Mouse (Mus musculus) hindbrain, postnatal 0 days (tissue): ENCODE results near the gene Ppp1r9b. TPM values are rescaled to one million over a fixed set of nuclear protein-coding genes. Genes with fewer than 3 reads are reported as not detected.
"Not testable (repeated sequence)": the region's sequence is repeated elsewhere in the genome, so short reads cannot be mapped to it uniquely, and the experiment has no call there.

ENCODE experiments used
- ATAC-seq: fragments of 200-750 bp; cut with Nextera tagmentation; 2 replicates; pipeline ENCODE4 v1.8.0; 2017; ENCODE audit warnings: mild to moderate bottlenecking, moderate TSS enrichment, moderate library complexity
- DNase-seq: peaks from one replicate; pipeline ENCODE4 v3.0.0-alpha.2; 2015; ENCODE audit warnings: low spot score
- H3K27ac ChIP-seq: fragments of 300-500 bp; sonication (generic); 2 replicates; pipeline ENCODE4 v1.5.1; 2014; ENCODE audit warnings: mild to moderate bottlenecking
- H3K27me3 ChIP-seq: fragments of 300-500 bp; sonication (generic); 2 replicates; pipeline ENCODE4 v1.6.1; 2014; ENCODE audit warnings: low read length, mixed read lengths; ENCODE audit not compliant: insufficient read depth
- H3K36me3 ChIP-seq: fragments of 300-500 bp; sonication (generic); 2 replicates; pipeline ENCODE4 v1.6.1; 2014; ENCODE audit warnings: low read length, mixed read lengths; ENCODE audit not compliant: insufficient read depth
- H3K4me1 ChIP-seq: fragments of 300-500 bp; sonication (generic); 2 replicates; pipeline ENCODE4 v1.6.1; 2014; ENCODE audit warnings: antibody characterized with exemption, low read length, mixed read lengths; ENCODE audit not compliant: insufficient read depth
- H3K4me2 ChIP-seq: fragments of 300-500 bp; sonication (generic); 2 replicates; pipeline ENCODE4 v1.6.1; 2014; ENCODE audit warnings: low read depth, mild to moderate bottlenecking, low read length, moderate library complexity, mixed read lengths
- H3K4me3 ChIP-seq: fragments of 300-500 bp; sonication (generic); 2 replicates; pipeline ENCODE4 v1.5.1; 2014; ENCODE audit warnings: low read length
- H3K9ac ChIP-seq: fragments of 300-500 bp; sonication (generic); replicated peaks from 2 replicates; pipeline ENCODE4 v1.6.1; 2014; ENCODE audit warnings: mild to moderate bottlenecking, low read length, moderate library complexity, mixed read lengths
- H3K9me3 ChIP-seq: fragments of 300-500 bp; sonication (generic); 2 replicates; pipeline ENCODE4 v1.6.1; 2016; ENCODE audit warnings: low read length, mixed read lengths
- CTCF ChIP-seq: IDR thresholded peaks from 2 replicates; pipeline ENCODE4 v1.5.1; 2016; ENCODE audit warnings: antibody characterized with exemption, control low read depth, low read depth
- WGBS: fragments of 180-500 bp; shearing (Covaris S2); extraction: QIAGEN DNeasy Blood & Tissue Kit; methylation state at CpG from one replicate; pipeline ENCODE4 v1.1.7; 2014; 5-methylcytosine and 5-hydroxymethylcytosine counted together
- polyA plus RNA-seq: library from polyadenylated mRNA; unstranded; fragments of >200 nt; fragmentation: Nextera tagmentation; extraction: Ambion mirVana; gene quantifications from 2 replicates; pipeline ENCODE4 v1.2.1, GENCODE M21; 2015
- total RNA-seq: library from RNA; depleted of rRNA; stranded (reverse); fragments of >200 nt; gene quantifications from 2 replicates; pipeline ENCODE4 v1.2.3, GENCODE M21; 2014

The Ppp1r9b gene
- total and polyA plus RNA-seq, 2 experiments from 2014 or later, result 19.4 to 170 TPM

DNA sequence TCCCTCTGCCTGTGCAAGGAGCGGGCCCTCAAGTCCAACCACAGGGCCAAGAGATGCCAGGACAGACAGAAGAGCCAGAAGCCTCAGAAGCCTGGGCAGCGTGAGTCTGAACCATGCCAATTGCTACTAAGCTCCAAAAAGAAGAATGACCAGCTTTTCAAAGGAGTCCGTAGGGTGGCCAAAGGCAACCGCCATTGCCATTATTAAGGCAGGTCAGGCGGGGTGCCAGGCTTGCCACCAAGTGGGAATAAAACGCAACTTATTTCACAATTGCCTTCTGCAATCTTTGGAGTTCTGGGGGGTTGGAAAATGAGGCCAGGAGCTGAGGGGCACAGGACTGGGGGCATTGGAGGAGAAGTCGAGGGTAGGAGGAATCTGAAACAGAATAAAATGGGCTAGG, 22.6 kb upstream of the Ppp1r9b start:
- Histone ChIP-seq H3K4me3 (no peak overlapping the region), H3K27me3 (no peaks in the 10 kb centered on the region), H3K4me2 (no peak overlapping the region), H3K27ac (0 out of 2 replicates have a peak overlapping the region, but pooled peaks have one; percentile 2), H3K4me1 (no peaks in the 10 kb centered on the region), H3K9me3 (no peaks in the 10 kb centered on the region), H3K36me3 (no peaks in the 10 kb centered on the region), H3K9ac (no peak overlapping the region)
- TF ChIP-seq CTCF, result no peak
- DNase-seq (peak; percentile 43), ATAC-seq (no peak)
- WGBS, result 59% methylated on average over 7 of the region's 7 CpGs

DNA sequence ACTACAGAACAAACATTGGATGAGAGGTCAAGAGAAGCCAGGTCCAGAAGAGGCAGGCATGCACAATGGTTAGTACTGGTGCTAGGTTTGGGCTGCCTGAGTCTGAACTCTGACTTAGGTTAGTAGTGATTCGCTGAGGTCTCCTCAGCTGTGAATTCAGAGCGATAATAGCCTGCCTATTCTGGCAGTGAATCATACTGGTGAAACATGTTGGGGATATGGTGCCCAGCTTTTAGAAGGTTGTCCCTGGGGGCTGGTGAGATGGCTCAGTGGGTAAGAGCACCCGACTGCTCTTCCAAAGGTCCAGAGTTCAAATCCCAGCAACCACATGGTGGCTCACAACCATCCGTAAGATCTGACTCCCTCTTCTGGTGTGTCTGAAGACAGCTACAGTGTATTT, 21.1 kb upstream of the Ppp1r9b start:
- H3K27me3 ChIP-seq, H3K4me3 ChIP-seq, H3K36me3 ChIP-seq, H3K9me3 ChIP-seq, H3K27ac ChIP-seq, H3K4me2 ChIP-seq, DNase-seq, ATAC-seq, H3K4me1 ChIP-seq, H3K9ac ChIP-seq: not testable (repeated sequence)
- 96% methylated on average over 4 of the region's 4 CpGs for WGBS

DNA sequence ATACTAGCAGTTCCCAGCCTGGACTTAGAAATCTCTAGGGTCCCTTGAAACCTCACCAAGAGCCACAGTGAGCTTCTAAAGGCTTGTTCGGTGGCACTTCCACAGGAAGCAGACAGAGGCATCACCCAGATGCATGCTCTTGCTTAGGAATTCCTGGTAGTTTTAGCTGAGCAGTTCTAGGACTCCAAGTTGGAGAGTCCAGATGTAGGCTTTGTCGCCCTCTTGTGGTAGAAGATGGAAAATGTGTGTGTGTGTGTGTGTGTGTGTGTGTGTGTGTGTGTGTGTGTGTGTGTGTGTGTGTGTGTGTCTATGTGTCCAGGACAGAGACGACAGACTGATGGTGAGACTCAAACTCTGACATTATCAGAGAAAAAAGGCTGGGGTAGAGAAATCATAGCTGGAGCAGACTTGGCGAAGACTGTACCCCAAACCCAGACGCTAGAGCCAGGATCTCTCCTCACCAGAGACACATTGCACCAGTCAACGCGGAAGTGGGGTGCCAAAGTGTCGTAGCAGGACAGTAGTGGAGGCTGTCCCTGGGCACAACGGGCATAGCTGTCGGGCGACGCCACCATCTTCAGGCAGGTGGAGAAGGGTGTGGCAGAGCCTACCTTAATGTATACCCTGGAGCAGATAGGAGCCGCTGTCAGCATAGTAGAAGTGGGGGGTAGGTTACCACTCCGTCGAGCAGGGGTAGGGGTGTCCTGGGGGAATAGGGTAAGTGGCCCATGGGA, 20.5 kb upstream of the Ppp1r9b start:
- Histone ChIP-seq H3K27me3 (no peaks in the 10 kb centered on the region), H3K36me3 (no peaks in the 10 kb centered on the region), H3K4me2 (no peak overlapping the region), H3K4me3 (no peak overlapping the region), H3K9me3 (no peaks in the 10 kb centered on the region), H3K9ac (no peak overlapping the region), H3K27ac (no peak overlapping the region), H3K4me1 (no peaks in the 10 kb centered on the region)
- TF ChIP-seq CTCF, result peak; percentile 98
- DNase-seq (peak; percentile 86), ATAC-seq (peak; percentile 68)
- 65% methylated on average over 15 of the region's 15 CpGs for WGBS

DNA sequence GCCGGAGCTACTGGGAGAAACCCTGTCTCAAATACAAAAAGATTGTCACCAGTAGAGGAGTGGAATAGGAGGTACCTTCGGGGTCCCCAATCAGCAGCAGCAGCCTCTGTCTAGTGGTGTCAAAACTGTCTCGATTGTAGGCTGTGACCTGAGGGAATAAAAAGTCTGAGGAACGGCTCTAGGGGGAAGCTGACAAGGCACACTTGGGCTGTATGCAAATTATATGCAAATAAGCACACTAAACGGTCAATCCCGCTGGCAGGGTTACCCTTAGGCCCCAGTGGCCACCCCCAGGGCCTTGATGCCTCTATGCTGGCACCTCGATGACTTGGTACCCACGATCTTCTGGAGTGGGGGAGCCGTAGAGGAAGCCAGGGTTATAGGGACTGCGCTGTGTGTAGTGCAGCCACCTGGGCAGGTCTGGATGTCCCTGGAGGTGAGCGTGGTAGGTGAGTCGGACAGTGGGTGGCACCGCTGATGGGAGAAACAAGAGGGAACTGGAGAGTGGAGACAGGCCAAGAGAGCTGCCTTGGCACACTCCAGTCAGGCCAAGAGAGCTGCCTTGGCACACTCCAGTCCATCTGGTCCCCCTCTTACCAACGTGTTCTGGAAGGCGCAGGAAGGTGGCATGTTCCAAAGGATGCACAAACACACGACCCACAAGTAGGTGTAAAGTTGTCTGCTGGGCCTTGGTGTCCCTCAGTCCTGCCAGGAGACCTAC, 18.8 kb upstream of the Ppp1r9b start:
- H3K9ac ChIP-seq, result no peak overlapping the region
- TF ChIP-seq CTCF, result no peak
- no peaks in the 10 kb centered on the region for H3K36me3 ChIP-seq
- WGBS, result 48% methylated on average over 16 of the region's 16 CpGs
- no peak overlapping the region for H3K4me3 ChIP-seq
- DNase-seq (no peak), ATAC-seq (no peak)
- no peak overlapping the region for H3K4me2 ChIP-seq
- H3K4me1 ChIP-seq, result no peaks in the 10 kb centered on the region
- no peaks in the 10 kb centered on the region for H3K9me3 ChIP-seq
- no peaks in the 10 kb centered on the region for H3K27me3 ChIP-seq
- H3K27ac ChIP-seq, result no peak overlapping the region

DNA sequence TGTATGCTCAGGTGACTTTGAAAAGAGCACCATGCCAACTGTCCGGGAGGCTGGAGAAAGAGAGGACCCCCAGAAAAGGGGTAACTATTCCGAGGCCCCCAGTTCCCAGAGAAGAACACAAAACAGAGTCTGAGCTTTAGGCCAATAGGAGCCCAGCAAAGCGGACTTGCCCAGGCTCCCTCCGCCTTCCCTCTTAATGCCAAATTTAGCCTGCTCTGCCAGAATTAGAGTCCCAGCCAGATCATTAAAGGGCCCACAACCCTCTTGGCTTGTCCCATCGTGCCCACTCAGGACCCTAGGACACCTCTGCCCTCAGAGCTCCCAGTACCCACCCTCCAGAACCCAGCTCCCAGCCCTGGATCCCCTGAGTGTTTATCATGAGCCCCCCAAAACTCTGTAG, 17.9 kb upstream of the Ppp1r9b start:
- Histone ChIP-seq H3K9me3 (no peaks in the 10 kb centered on the region), H3K9ac (no peak overlapping the region), H3K4me2 (no peak overlapping the region), H3K27me3 (no peaks in the 10 kb centered on the region), H3K4me1 (no peaks in the 10 kb centered on the region), H3K4me3 (no peak overlapping the region), H3K27ac (no peak overlapping the region), H3K36me3 (no peaks in the 10 kb centered on the region)
- ATAC-seq (no peak), DNase-seq (no peak)
- 60% methylated on average over 5 of the region's 5 CpGs for WGBS
- no peak for TF ChIP-seq CTCF

DNA sequence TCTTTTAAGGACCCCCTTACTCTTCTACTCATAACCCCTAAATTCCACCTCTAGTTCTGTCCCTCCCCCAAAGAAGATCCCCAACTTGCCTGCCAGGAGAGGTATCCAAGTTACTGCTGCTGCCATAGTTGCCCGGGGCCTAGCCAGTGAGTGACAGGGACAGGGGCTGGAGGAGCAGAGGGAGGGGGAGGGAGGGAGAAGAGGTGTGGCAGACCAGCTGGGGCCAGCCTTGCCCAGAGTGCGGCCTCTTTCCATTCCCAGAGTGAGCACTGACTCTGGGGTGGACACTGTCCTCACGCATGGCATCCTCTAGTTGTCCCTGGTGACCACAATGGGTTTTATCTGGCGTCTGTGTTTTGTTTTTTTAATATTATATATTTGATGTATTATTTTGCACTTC, 17.5 kb upstream of the Ppp1r9b start:
- H3K27me3 ChIP-seq, result no peaks in the 10 kb centered on the region
- 30% methylated on average over 4 of the region's 4 CpGs for WGBS
- DNase-seq, result no peak
- no peak overlapping the region for H3K4me3 ChIP-seq
- no peak overlapping the region for H3K27ac ChIP-seq
- no peak overlapping the region for H3K4me2 ChIP-seq
- H3K4me1 ChIP-seq, result no peaks in the 10 kb centered on the region
- H3K9ac ChIP-seq, result no peak overlapping the region
- H3K9me3 ChIP-seq, result no peaks in the 10 kb centered on the region
- H3K36me3 ChIP-seq, result no peaks in the 10 kb centered on the region
- no peak for TF ChIP-seq CTCF
- no peak for ATAC-seq

DNA sequence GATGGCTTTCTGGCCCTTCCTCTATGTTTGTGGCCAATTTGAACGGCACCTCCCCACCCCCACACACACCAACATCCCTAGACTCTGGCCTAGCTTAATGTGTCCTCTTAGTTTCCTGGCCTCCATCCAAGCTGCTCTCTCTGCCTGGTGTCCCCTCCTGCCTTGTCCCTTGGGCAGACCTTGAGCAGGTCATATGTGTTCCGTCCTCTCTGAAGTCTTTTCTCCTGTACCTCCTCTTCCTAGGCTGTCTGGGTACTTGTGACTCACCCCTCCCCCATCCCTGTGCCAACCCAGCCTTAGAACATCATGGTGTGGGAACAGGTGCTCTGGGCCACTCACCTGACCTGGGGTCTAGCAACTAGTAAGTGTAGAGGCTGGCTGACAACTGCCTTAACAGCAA, 15.9 kb upstream of the Ppp1r9b start:
- Histone ChIP-seq H3K4me1 (peaks cover 7% of the 10 kb centered on the region; the same call in 1 of the 2 replicates), H3K9me3 (no peaks in the 10 kb centered on the region), H3K4me2 (no peak overlapping the region), H3K27ac (no peak overlapping the region), H3K36me3 (no peaks in the 10 kb centered on the region), H3K27me3 (no peaks in the 10 kb centered on the region), H3K4me3 (no peak overlapping the region), H3K9ac (no peak overlapping the region)
- no peak for DNase-seq
- ATAC-seq, result no peak
- 61% methylated on average over 2 of the region's 2 CpGs for WGBS
- TF ChIP-seq CTCF, result no peak
